Mouse (Mus musculus): Measurements from ENCODE around the gene Gm14137. TPM values are rescaled to one million over a fixed set of nuclear protein-coding genes. Genes with fewer than 3 reads are reported as not detected.

Gene Gm14137
- polyA plus RNA-seq, 1 experiment from 2014 or later: 0.15 TPM

GRCm38 (mm10) chr2:119203871-119204460 is 29.7 kb downstream of the Gm14137 start:
- Histone ChIP-seq H3K36me3 (ENCODE audit: control insufficient read depth, insufficient read depth, low read length) (no peaks in the 10 kb centered on the region), H3K4me3 (ENCODE audit: low read length) (no peak overlapping the region), H3K4me2 (ENCODE audit: low read depth, low read length) (no peak overlapping the region), H3K4me1 (ENCODE audit: control insufficient read depth, insufficient read depth, low read length) (peaks cover 14% of the 10 kb centered on the region), H3K27ac (ENCODE audit: low read length) (peak overlapping the region; percentile 14; the same call in 1 of the 2 replicates), H3K27me3 (replicated peaks; ENCODE audit: control insufficient read depth, insufficient read depth, low read length) (no peaks in the 10 kb centered on the region), H3K9me3 (ENCODE audit: control insufficient read depth, low read length) (no peaks in the 10 kb centered on the region), H3K9ac (ENCODE audit: low read depth, low read length) (no peak overlapping the region)
- WGBS: 75% methylated on average over 4 of the region's 4 CpGs
- no peak for ATAC-seq

GRCm38 (mm10) chr2:119207961-119208343 is 33.6 kb downstream of the Gm14137 start:
- 12% methylated on average over 6 of the region's 6 CpGs for WGBS
- H3K36me3 ChIP-seq (ENCODE audit: control insufficient read depth, insufficient read depth, low read length): peaks cover 4% of the 10 kb centered on the region; the same call in 1 of the 2 replicates
- no peak for ATAC-seq

GRCm38 (mm10) chr2:119208344-119209175 is 34.3 kb downstream of the Gm14137 start, which contains the start of the genes Zfyve19 and Dnajc17:
Zfyve19 (plus strand) TSS chr2:119208617.
Dnajc17 (minus strand) TSS chr2:119208795.
- Histone ChIP-seq H3K27ac (ENCODE audit: low read length) (peak within 1 kb of the TSS; percentile 92), H3K27me3 (replicated peaks; ENCODE audit: control insufficient read depth, insufficient read depth, low read length) (no peaks in the 10 kb centered on the region), H3K9ac (ENCODE audit: low read depth, low read length) (peak within 1 kb of the TSS; percentile 88), H3K4me1 (ENCODE audit: control insufficient read depth, insufficient read depth, low read length) (peaks cover 13% of the 10 kb centered on the region), H3K9me3 (ENCODE audit: control insufficient read depth, low read length) (no peaks in the 10 kb centered on the region), H3K4me2 (ENCODE audit: low read depth, low read length) (peak within 1 kb of the TSS; percentile 63), H3K4me3 (ENCODE audit: low read length) (peak within 1 kb of the TSS; percentile 90), H3K36me3 (ENCODE audit: control insufficient read depth, insufficient read depth, low read length) (peaks cover 4% of the 10 kb centered on the region; the same call in 1 of the 2 replicates)
- peak; percentile 98 for ATAC-seq
- WGBS: under 1% methylated on average over 51 of the region's 51 CpGs

More at GRCm38 (mm10) chr2:119207961-119208343, 33.6 kb downstream of the Gm14137 start:
- peak overlapping the region; percentile 88 for H3K9ac ChIP-seq (ENCODE audit: low read depth, low read length)
- H3K27me3 ChIP-seq (replicated peaks; ENCODE audit: control insufficient read depth, insufficient read depth, low read length): no peaks in the 10 kb centered on the region
- peak overlapping the region; percentile 58 for H3K4me2 ChIP-seq (ENCODE audit: low read depth, low read length)
- peak overlapping the region; percentile 90 for H3K4me3 ChIP-seq (ENCODE audit: low read length)
- peak overlapping the region; percentile 92 for H3K27ac ChIP-seq (ENCODE audit: low read length)
- H3K4me1 ChIP-seq (ENCODE audit: control insufficient read depth, insufficient read depth, low read length): peaks cover 19% of the 10 kb centered on the region
- no peaks in the 10 kb centered on the region for H3K9me3 ChIP-seq (ENCODE audit: control insufficient read depth, low read length)

GRCm38 (mm10) chr2:119209176-119209507 is 34.8 kb downstream of the Gm14137 start:
- Histone ChIP-seq H3K9ac (ENCODE audit: low read depth, low read length) (peak overlapping the region; percentile 88), H3K4me1 (ENCODE audit: control insufficient read depth, insufficient read depth, low read length) (0 out of 2 replicates have a peak, but pooled peaks cover 8% of the 10 kb centered on the region), H3K9me3 (ENCODE audit: control insufficient read depth, low read length) (no peaks in the 10 kb centered on the region), H3K36me3 (ENCODE audit: control insufficient read depth, insufficient read depth, low read length) (peaks cover 4% of the 10 kb centered on the region; the same call in 1 of the 2 replicates), H3K4me3 (ENCODE audit: low read length) (peak overlapping the region; percentile 90), H3K27me3 (replicated peaks; ENCODE audit: control insufficient read depth, insufficient read depth, low read length) (no peaks in the 10 kb centered on the region), H3K4me2 (ENCODE audit: low read depth, low read length) (peak overlapping the region; percentile 63), H3K27ac (ENCODE audit: low read length) (peak overlapping the region; percentile 75)
- ATAC-seq: peak; percentile 7
- 1% methylated on average over 13 of the region's 13 CpGs for whole genome bisulfite sequencing

Other genes starting within 250 kb of the Gm14137 start
- gene Chst14, start 248.0 kb upstream of the Gm14137 start, polyA plus RNA-seq (2015; fragmentation: Nextera tagmentation; extraction: Ambion mirVana): 16.1 and 16.6 TPM in 2 replicates
- 37.6 and 39.9 TPM in 2 replicates for gene Ccdc32, start 145.1 kb upstream of the Gm14137 start, polyA plus RNA-seq (2015; fragmentation: Nextera tagmentation; extraction: Ambion mirVana)
- gene Rpusd2, start 139.7 kb upstream of the Gm14137 start, polyA plus RNA-seq (2015; fragmentation: Nextera tagmentation; extraction: Ambion mirVana): 3.9 TPM in 2 replicates
- gene Knl1, start 127.4 kb upstream of the Gm14137 start, polyA plus RNA-seq (2015; fragmentation: Nextera tagmentation; extraction: Ambion mirVana): 28.3 and 37.8 TPM in 2 replicates
- gene Rad51, start 61.7 kb upstream of the Gm14137 start, polyA plus RNA-seq (2015; fragmentation: Nextera tagmentation; extraction: Ambion mirVana): 33.1 and 41.2 TPM in 2 replicates
- 63.9 and 73.2 TPM in 2 replicates for gene Rmdn3, start 17.5 kb upstream of the Gm14137 start, polyA plus RNA-seq (2015; fragmentation: Nextera tagmentation; extraction: Ambion mirVana)
- gene Gchfr, start 6.7 kb upstream of the Gm14137 start, polyA plus RNA-seq (2015; fragmentation: Nextera tagmentation; extraction: Ambion mirVana): 41.2 and 51.9 TPM in 2 replicates
- gene Zfyve19, start 34.1 kb downstream of the Gm14137 start, polyA plus RNA-seq (2015; fragmentation: Nextera tagmentation; extraction: Ambion mirVana): 69.1 and 69.8 TPM in 2 replicates
- gene Dnajc17, start 34.3 kb downstream of the Gm14137 start, polyA plus RNA-seq (2015; fragmentation: Nextera tagmentation; extraction: Ambion mirVana): 10.3 and 14.9 TPM in 2 replicates
- gene Ppp1r14d, start 55.4 kb downstream of the Gm14137 start, polyA plus RNA-seq (2015; fragmentation: Nextera tagmentation; extraction: Ambion mirVana): 30.1 and 35.2 TPM in 2 replicates
- 114 and 132 TPM in 2 replicates for gene Spint1, start 62.9 kb downstream of the Gm14137 start, polyA plus RNA-seq (2015; fragmentation: Nextera tagmentation; extraction: Ambion mirVana)
- gene Rhov, start 96.8 kb downstream of the Gm14137 start, polyA plus RNA-seq (2015; fragmentation: Nextera tagmentation; extraction: Ambion mirVana): 3.9 and 4.1 TPM in 2 replicates
- 25.5 and 29.6 TPM in 2 replicates for gene Vps18, start 114.2 kb downstream of the Gm14137 start, polyA plus RNA-seq (2015; fragmentation: Nextera tagmentation; extraction: Ambion mirVana)
- gene Dll4, start 151.3 kb downstream of the Gm14137 start, polyA plus RNA-seq (2015; fragmentation: Nextera tagmentation; extraction: Ambion mirVana): 8.4 and 8.7 TPM in 2 replicates
- gene Chac1, start 176.7 kb downstream of the Gm14137 start, polyA plus RNA-seq (2015; fragmentation: Nextera tagmentation; extraction: Ambion mirVana): 2.7 and 6.0 TPM in 2 replicates